Mouse (Mus musculus): ENCODE data around the gene Gm13283. TPM values are rescaled to one million over a fixed set of nuclear protein-coding genes. Genes with fewer than 3 reads are reported as not detected.
"Not testable (repeated sequence)": the region's sequence is repeated elsewhere in the genome, so short reads cannot be mapped to it uniquely, and the experiment has no call there.

Gm13283 gene
- polyA plus RNA-seq, 1 experiment from 2014 or later, result 0.33 TPM

GRCm38 (mm10) chr4:88763384-88764018, 3.6 kb downstream of the Gm13283 start:
- H3K9ac ChIP-seq; H3K27me3 ChIP-seq (ENCODE audit: insufficient read depth, low read length); H3K36me3 ChIP-seq (ENCODE audit: insufficient read depth); ATAC-seq (ENCODE audit: insufficient read depth); H3K9me3 ChIP-seq (ENCODE audit: low read depth, low read length); H3K4me1 ChIP-seq (ENCODE audit: insufficient read depth): not testable (repeated sequence)
- Histone ChIP-seq H3K27ac (ENCODE audit: low read depth) (peak overlapping the region; percentile 69; the same call in 1 of the 2 replicates), H3K4me3 (ENCODE audit: low read depth, low read length) (peak overlapping the region; percentile 18; the same call in 1 of the 2 replicates), H3K4me2 (peak overlapping the region; percentile 45)
- WGBS, result 3% methylated on average over 23 of the region's 42 CpGs
- DNase-seq, result peak; percentile 83
- peak; percentile 63 for TF ChIP-seq CTCF (IDR thresholded peaks at IDR 0.05; ENCODE audit: low read depth)

- not testable (repeated sequence) for ATAC-seq (ENCODE audit: insufficient read depth)
Observed at GRCm38 (mm10) chr4:88773534-88773933, 13.6 kb downstream of the Gm13283 start, which contains the start of gene Gm13290. TSS of gene Gm13290 (plus strand) at chr4:88773834.

GRCm38 (mm10) chr4:88776622-88777021, 16.7 kb downstream of the Gm13283 start, which contains the start of gene Gm13289:
TSS of gene Gm13289 (plus strand) at chr4:88776922.
- not testable (repeated sequence) for H3K27me3 ChIP-seq (ENCODE audit: insufficient read depth, low read length); H3K4me1 ChIP-seq (ENCODE audit: insufficient read depth); H3K36me3 ChIP-seq (ENCODE audit: insufficient read depth); DNase-seq; ATAC-seq (ENCODE audit: insufficient read depth); H3K4me2 ChIP-seq; H3K9me3 ChIP-seq (ENCODE audit: low read depth, low read length); H3K4me3 ChIP-seq (ENCODE audit: low read depth, low read length); H3K27ac ChIP-seq (ENCODE audit: low read depth); H3K9ac ChIP-seq
- no CpG with 5 or more reads among the region's 29 CpGs for WGBS

More at GRCm38 (mm10) chr4:88773534-88773933, 13.6 kb downstream of the Gm13283 start, which contains the start of gene Gm13290:
- not testable (repeated sequence) for H3K9ac ChIP-seq; H3K27me3 ChIP-seq (ENCODE audit: insufficient read depth, low read length); DNase-seq; H3K4me3 ChIP-seq (ENCODE audit: low read depth, low read length); H3K9me3 ChIP-seq (ENCODE audit: low read depth, low read length); H3K27ac ChIP-seq (ENCODE audit: low read depth); H3K4me1 ChIP-seq (ENCODE audit: insufficient read depth); H3K4me2 ChIP-seq; H3K36me3 ChIP-seq (ENCODE audit: insufficient read depth)
- no CpG with 5 or more reads among the region's 32 CpGs for WGBS

- not testable (repeated sequence) for H3K27ac ChIP-seq (ENCODE audit: low read depth); H3K4me1 ChIP-seq (ENCODE audit: insufficient read depth); H3K36me3 ChIP-seq (ENCODE audit: insufficient read depth); DNase-seq; H3K27me3 ChIP-seq (ENCODE audit: insufficient read depth, low read length); H3K4me3 ChIP-seq (ENCODE audit: low read depth, low read length); H3K9ac ChIP-seq; H3K4me2 ChIP-seq; ATAC-seq (ENCODE audit: insufficient read depth); H3K9me3 ChIP-seq (ENCODE audit: low read depth, low read length)
- no CpG with 5 or more reads among the region's 29 CpGs for WGBS
Observed at GRCm38 (mm10) chr4:88779550-88779949, 19.6 kb downstream of the Gm13283 start, which contains the start of gene Gm13272. TSS of gene Gm13272 (plus strand) at chr4:88779850.

- not testable (repeated sequence) for H3K27me3 ChIP-seq (ENCODE audit: insufficient read depth, low read length); H3K36me3 ChIP-seq (ENCODE audit: insufficient read depth); H3K9me3 ChIP-seq (ENCODE audit: low read depth, low read length); DNase-seq; H3K27ac ChIP-seq (ENCODE audit: low read depth); H3K4me1 ChIP-seq (ENCODE audit: insufficient read depth); H3K4me2 ChIP-seq; H3K9ac ChIP-seq; H3K4me3 ChIP-seq (ENCODE audit: low read depth, low read length); ATAC-seq (ENCODE audit: insufficient read depth)
- WGBS, result 39% methylated on average over 15 of the region's 18 CpGs
Observed at GRCm38 (mm10) chr4:88780320-88780719, 20.4 kb downstream of the Gm13283 start.

GRCm38 (mm10) chr4:88781831-88782230, 21.9 kb downstream of the Gm13283 start, which contains the start of gene Ifnz:
TSS of gene Ifnz (plus strand) at chr4:88782131.
- peak within 1 kb of the TSS; percentile 43; the same call in 1 of the 2 replicates for H3K4me2 ChIP-seq
- DNase-seq; H3K4me1 ChIP-seq (ENCODE audit: insufficient read depth); H3K9ac ChIP-seq; H3K9me3 ChIP-seq (ENCODE audit: low read depth, low read length); ATAC-seq (ENCODE audit: insufficient read depth); H3K27me3 ChIP-seq (ENCODE audit: insufficient read depth, low read length); H3K27ac ChIP-seq (ENCODE audit: low read depth); H3K4me3 ChIP-seq (ENCODE audit: low read depth, low read length); H3K36me3 ChIP-seq (ENCODE audit: insufficient read depth): not testable (repeated sequence)
- WGBS, result 30% methylated on average over 4 of the region's 7 CpGs

GRCm38 (mm10) chr4:88782335-88782734, 22.4 kb downstream of the Gm13283 start:
- 0% methylated on average over 3 of the region's 31 CpGs for WGBS
- DNase-seq; H3K36me3 ChIP-seq (ENCODE audit: insufficient read depth); H3K9me3 ChIP-seq (ENCODE audit: low read depth, low read length); H3K4me3 ChIP-seq (ENCODE audit: low read depth, low read length); H3K4me1 ChIP-seq (ENCODE audit: insufficient read depth); ATAC-seq (ENCODE audit: insufficient read depth); H3K27ac ChIP-seq (ENCODE audit: low read depth); H3K9ac ChIP-seq; H3K27me3 ChIP-seq (ENCODE audit: insufficient read depth, low read length): not testable (repeated sequence)
- peak overlapping the region; percentile 43; the same call in 1 of the 2 replicates for H3K4me2 ChIP-seq

- not testable (repeated sequence) for H3K4me2 ChIP-seq; H3K36me3 ChIP-seq (ENCODE audit: insufficient read depth); H3K9ac ChIP-seq; H3K4me3 ChIP-seq (ENCODE audit: low read depth, low read length); ATAC-seq (ENCODE audit: insufficient read depth); H3K27me3 ChIP-seq (ENCODE audit: insufficient read depth, low read length); H3K4me1 ChIP-seq (ENCODE audit: insufficient read depth); H3K27ac ChIP-seq (ENCODE audit: low read depth); DNase-seq; H3K9me3 ChIP-seq (ENCODE audit: low read depth, low read length)
- no CpG with 5 or more reads among the region's 27 CpGs for WGBS
Observed at GRCm38 (mm10) chr4:88785409-88785808, 25.5 kb downstream of the Gm13283 start, which contains the start of gene Gm13276. TSS of gene Gm13276 (plus strand) at chr4:88785709.
